Mouse (Mus musculus) spleen, adult 2 months (tissue): Measurements from ENCODE around the gene 4931406P16Rik. TPM values are rescaled to one million over a fixed set of nuclear protein-coding genes. Genes with fewer than 3 reads are reported as not detected.

Experiments
- DNase-seq, 2 experiments: peaks; one replicate each; pipeline versions ENCODE4 v3.0.0 to v3.0.0-alpha.2; 2012 to 2021; ENCODE audit warnings: low spot score in 2 of 2, low read depth in 1 of 2
- H3K27ac ChIP-seq: fragments of 200-500 bp; 2 replicates; pipeline ENCODE4 v1.5.1; 2012; ENCODE audit warnings: low read length, inconsistent platforms; ENCODE audit not compliant: insufficient read depth
- H3K27me3 ChIP-seq: fragments of 200-500 bp; 2 replicates; pipeline ENCODE4 v1.6.1; 2012; ENCODE audit warnings: mild to moderate bottlenecking, moderate library complexity, low read length, inconsistent platforms; ENCODE audit not compliant: control insufficient read depth, insufficient read depth
- H3K36me3 ChIP-seq: fragments of 200-500 bp; 2 replicates; pipeline ENCODE4 v1.6.1; 2012; ENCODE audit warnings: mild to moderate bottlenecking, low read length, inconsistent platforms; ENCODE audit not compliant: control insufficient read depth, insufficient read depth
- H3K4me1 ChIP-seq: fragments of 200-500 bp; 2 replicates; pipeline ENCODE4 v1.6.1; 2011; ENCODE audit warnings: inconsistent platforms; ENCODE audit not compliant: control insufficient read depth, insufficient read depth, insufficient read length
- H3K4me3 ChIP-seq: fragments of 200-500 bp; 2 replicates; pipeline ENCODE4 v1.5.1; 2011; ENCODE audit warnings: mild to moderate bottlenecking, inconsistent platforms; ENCODE audit not compliant: insufficient read depth, insufficient read length; ENCODE audit errors: extremely low read depth
- CTCF ChIP-seq: fragments of 200-500 bp; IDR thresholded peaks from 2 replicates; pipeline ENCODE4 v1.5.1; 2011; ENCODE audit warnings: mild to moderate bottlenecking, inconsistent platforms; ENCODE audit not compliant: insufficient read depth, insufficient read length, insufficient replicate concordance; ENCODE audit errors: extremely low read depth
- POLR2A ChIP-seq: fragments of 200-500 bp; IDR thresholded peaks from 2 replicates; pipeline ENCODE4 v1.6.1; 2011; ENCODE audit warnings: low read depth, low read length, inconsistent platforms
- WGBS: fragments of 180-500 bp; shearing (Covaris S2); methylation state at CpG from one replicate; pipeline ENCODE4 v1.1.7; 2018; 5-methylcytosine and 5-hydroxymethylcytosine counted together
- polyA plus RNA-seq: library from polyadenylated mRNA; depleted of rRNA; stranded (reverse); fragments of >200 nt; gene quantifications from 2 replicates; pipeline ENCODE4 v1.2.3, GENCODE M21; 2012

The 4931406P16Rik gene
- polyA plus RNA-seq, 1 experiment: 22.9 TPM

DNA sequence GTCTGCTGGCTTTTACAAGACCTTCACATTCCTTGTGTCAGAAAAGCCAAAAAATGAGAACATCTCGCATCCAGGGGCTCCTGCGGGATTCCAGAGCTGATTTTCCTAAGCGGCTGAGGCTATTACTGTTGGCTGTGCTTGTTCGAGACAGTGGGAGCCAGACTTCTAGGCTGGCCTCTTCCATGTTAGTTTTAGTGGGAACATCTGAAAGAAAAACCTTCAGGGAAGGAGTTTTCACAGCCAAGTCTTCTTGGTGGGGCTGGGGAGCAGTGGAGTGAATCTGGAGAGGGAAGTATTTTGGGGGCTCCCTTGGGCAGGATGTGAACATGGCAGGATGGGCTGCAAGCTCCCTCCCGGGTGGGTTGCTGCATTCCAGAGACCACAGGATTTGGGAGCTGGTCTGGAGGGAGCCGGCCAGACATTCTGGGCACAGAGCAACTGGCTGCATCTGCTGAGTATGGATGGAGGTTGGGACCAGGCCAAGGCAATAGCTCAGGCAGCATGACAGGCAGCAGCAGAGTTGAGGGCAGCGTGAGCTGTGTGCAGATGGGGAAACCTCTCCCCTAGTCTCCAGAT, 4.6 kb upstream of the 4931406P16Rik start:
- Histone ChIP-seq H3K4me1 (no peaks in the 10 kb centered on the region), H3K36me3 (no peaks in the 10 kb centered on the region), H3K4me3 (no peak overlapping the region), H3K27ac (no peak overlapping the region), H3K27me3 (no peaks in the 10 kb centered on the region)
- no peak for DNase-seq
- TF ChIP-seq POLR2A (no peak), CTCF (no peak)
- 81% methylated on average over 7 of the region's 7 CpGs for WGBS

DNA sequence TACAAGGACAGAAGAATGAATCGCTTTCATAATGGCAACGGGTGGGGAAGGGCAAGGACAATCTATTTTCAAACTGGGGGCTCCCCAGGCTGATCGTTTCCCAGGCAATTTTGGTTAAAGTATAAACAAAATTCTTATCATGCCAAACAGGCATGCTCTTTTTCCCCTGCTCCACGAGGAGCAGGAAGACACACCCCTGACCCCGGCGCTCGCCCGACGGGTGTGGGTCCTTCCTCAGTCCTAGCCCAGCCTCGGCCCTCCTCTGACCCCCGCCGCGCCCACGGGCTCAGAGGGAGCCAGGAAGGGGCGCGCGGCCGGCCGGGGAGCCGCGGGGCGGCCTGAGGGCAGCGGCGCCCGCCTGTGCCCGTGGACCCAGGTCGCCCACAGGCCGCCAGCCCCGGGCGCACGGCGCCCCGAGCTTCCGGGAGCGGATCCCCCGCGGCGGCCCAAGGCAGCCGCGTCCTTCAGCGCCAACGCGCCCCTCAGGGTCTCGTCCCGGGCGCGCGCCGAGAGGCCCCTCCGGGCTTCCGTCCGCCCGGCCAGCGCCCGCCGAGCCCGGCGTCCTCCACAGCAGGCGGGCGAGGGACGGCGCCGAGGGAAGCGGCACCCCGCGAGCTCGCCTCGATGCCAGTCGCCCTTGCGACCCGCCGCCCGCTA, 437 bp downstream of the 4931406P16Rik start:
- no peak for DNase-seq
- WGBS: under 1% methylated on average over 71 of the region's 73 CpGs
- peak overlapping the region; percentile 72 for H3K27ac ChIP-seq

DNA sequence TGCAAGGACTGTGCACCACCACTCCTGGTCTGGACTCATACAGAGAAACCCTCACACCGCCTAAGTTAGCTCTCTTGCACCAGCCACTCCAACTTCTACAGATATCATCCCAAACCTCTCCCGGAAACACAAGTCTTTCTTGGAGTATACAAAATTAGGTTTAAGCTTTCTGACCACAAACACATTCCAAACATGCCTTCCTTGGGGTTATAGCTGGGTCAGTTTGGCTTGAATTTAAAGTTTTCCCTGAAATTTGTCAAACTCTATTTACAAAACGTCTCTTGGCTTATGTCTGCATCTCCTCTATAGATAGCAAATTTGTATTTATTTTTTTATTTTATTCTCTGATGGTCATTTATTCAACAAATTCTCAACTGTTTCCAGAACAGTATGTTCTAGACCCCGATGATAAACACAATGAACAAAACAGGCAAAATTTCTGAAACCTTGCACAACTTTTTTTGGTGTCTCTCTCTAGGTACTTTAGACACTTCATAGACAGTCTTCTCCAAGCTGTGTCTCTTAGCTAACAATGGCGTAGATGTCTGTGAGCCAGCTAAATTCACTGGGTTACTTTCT, 4.1 kb downstream of the 4931406P16Rik start:
- Histone ChIP-seq H3K36me3 (no peaks in the 10 kb centered on the region), H3K4me1 (no peaks in the 10 kb centered on the region), H3K4me3 (no peak overlapping the region), H3K27ac (no peak overlapping the region), H3K27me3 (no peaks in the 10 kb centered on the region)
- no peak for DNase-seq
- 87% methylated on average over 5 of the region's 5 CpGs for WGBS
- TF ChIP-seq POLR2A (no peak), CTCF (no peak)

More for the DNA sequence above, 437 bp downstream of the 4931406P16Rik start:
- TF ChIP-seq CTCF: no peak
- no peak for TF ChIP-seq POLR2A
- Histone ChIP-seq H3K36me3 (no peaks in the 10 kb centered on the region), H3K27me3 (no peaks in the 10 kb centered on the region), H3K4me3 (peak overlapping the region; percentile 94), H3K4me1 (no peaks in the 10 kb centered on the region)

DNA sequence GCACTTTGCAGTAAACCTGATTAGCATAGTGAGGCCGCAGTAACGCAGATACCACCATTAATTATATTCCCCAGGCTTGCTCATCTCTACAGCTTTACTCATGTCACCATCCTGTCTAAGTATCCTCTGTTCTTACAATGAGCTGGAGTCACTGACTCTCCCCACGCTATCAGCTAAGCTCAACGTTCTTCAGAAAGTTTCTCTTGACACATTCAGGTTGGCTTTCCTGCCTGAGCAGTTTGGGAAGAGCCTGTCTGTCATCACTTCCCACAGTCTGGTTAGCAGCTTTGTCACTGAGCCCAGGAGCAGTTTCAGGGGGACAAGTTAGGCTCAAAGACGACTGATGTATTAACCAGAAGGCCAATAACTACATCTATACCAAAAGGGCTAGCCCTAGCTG, 4.8 kb downstream of the 4931406P16Rik start:
- no peak overlapping the region for H3K4me3 ChIP-seq
- DNase-seq: no peak
- H3K27me3 ChIP-seq: no peaks in the 10 kb centered on the region
- TF ChIP-seq CTCF: no peak
- TF ChIP-seq POLR2A: no peak
- H3K27ac ChIP-seq: no peak overlapping the region
- no peaks in the 10 kb centered on the region for H3K4me1 ChIP-seq
- WGBS: 88% methylated on average over 5 of the region's 5 CpGs
- no peaks in the 10 kb centered on the region for H3K36me3 ChIP-seq

DNA sequence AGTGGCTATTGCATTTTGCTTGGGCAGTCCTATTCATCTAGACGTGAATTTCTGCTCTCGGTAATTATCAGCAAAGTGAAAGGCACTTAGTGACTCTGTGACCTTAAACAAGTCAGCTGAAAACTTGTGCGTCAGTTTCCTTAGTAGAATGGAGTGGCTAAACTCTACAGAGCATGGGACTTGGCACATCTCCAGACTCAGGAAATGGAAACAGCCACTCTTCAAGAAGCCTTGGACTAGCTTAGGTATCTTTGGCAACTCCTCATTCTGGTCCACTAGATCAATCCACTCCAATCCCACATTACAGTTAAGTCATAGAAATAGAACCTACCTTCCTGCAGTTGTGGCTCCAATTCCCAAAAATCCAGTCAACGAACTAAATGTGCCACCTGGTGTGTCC, 7.9 kb downstream of the 4931406P16Rik start:
- WGBS: 85% methylated on average over 4 of the region's 4 CpGs
- no peak overlapping the region for H3K4me3 ChIP-seq
- no peaks in the 10 kb centered on the region for H3K36me3 ChIP-seq
- no peaks in the 10 kb centered on the region; the same call in 1 of the 2 replicates for H3K4me1 ChIP-seq
- TF ChIP-seq CTCF (no peak), POLR2A (no peak)
- H3K27me3 ChIP-seq: no peaks in the 10 kb centered on the region
- DNase-seq: no peak
- no peak overlapping the region for H3K27ac ChIP-seq

DNA sequence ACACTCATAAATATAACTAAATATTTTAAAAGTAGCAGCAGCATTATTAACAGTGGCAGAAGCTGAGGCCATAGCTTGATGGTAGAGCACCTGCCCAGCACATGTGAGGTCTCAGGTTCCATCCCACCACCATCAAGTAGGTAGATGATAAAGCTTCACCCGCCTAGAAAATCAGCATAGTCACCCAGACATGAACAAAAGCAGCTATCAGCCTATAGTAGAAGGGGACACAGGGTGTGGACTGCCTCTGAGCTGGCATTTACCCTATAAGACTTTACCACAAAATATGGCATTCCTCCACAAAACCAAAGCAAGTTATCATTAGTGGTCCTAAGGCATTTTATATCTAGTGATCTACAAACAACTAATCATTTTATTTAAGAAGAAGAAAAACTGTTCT, 10.7 kb downstream of the 4931406P16Rik start:
- TF ChIP-seq POLR2A (no peak), CTCF (no peak)
- Histone ChIP-seq H3K4me1 (no peaks in the 10 kb centered on the region; the same call in 1 of the 2 replicates), H3K36me3 (no peaks in the 10 kb centered on the region), H3K27ac (peak overlapping the region; percentile 37; the same call in 1 of the 2 replicates), H3K27me3 (no peaks in the 10 kb centered on the region), H3K4me3 (no peak overlapping the region)
- 81% methylated on average over 1 of the region's 1 CpGs for WGBS
- DNase-seq: no peak

DNA sequence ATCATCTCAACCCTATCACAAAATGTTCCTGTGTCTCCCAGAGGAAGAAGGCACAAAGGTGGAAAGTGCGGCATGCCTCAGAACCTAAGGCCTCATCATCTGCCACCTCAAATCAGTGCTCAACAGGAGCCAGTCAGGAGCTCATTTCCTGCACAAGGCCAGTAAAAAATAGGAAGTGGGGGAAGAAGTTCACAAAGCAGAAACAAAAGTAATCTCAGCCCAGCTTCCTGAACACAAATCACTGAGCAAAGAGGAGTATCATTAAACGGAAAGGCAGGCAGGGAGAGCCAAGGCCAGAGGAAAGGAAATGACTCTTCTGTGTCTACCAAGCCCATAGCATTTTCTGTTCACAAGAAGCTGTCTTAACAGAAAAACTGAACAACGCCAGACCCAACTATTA, 11.4 kb downstream of the 4931406P16Rik start:
- Histone ChIP-seq H3K4me1 (no peaks in the 10 kb centered on the region; the same call in 1 of the 2 replicates), H3K27me3 (no peaks in the 10 kb centered on the region), H3K4me3 (no peak overlapping the region), H3K27ac (peak overlapping the region; percentile 44), H3K36me3 (no peaks in the 10 kb centered on the region)
- no peak for DNase-seq
- no peak for TF ChIP-seq CTCF
- no peak for TF ChIP-seq POLR2A
- WGBS: 40% methylated on average over 3 of the region's 3 CpGs
